Mouse (Mus musculus) stomach, postnatal 0 days (tissue): ENCODE data around the gene Tnc.

Experiments used
- CTCF ChIP-seq: IDR thresholded peaks from 2 replicates; pipeline ENCODE4 v1.5.1; 2016; ENCODE audit warnings: antibody characterized with exemption, low read depth, mild to moderate bottlenecking, moderate library complexity
- EP300 ChIP-seq: optimal IDR thresholded peaks from 2 replicates; pipeline ENCODE3; 2016; ENCODE audit warnings: antibody characterized with exemption

DNA sequence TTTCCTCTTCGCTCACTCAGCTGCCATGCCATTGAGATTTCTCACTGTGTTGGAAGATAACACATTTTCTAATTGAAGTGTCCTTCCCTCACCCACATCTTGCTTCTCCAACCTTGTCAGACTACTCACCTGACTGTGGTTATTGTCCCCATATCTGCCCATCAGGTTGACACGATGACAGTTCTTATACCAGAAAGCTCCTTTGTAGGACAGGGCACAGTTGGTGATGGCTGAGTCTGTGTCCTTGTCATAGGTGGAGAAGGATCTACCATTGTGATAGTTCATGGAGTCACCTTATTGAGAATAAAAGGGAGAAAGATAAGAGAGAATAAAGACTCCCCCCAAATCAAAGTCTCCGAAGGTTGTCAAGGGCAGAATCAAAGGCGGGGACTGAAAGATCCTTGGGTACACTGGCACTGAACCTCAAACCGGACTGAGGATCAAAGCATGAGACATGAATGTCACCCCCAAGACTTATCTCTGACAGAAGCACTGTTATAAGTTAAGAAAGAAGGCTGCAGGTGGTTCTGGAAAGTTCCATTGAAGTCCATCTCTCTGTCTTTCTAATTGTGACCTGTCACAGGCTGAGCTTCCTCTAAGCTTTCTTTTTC is 84.9 kb downstream of the Tnc start:
- no peak for TF ChIP-seq CTCF
- TF ChIP-seq EP300, result no peak
